Mouse (Mus musculus) embryonic fibroblast, embryonic 13.5 days (primary cell): ENCODE results near the gene Gm5868. TPM values are rescaled to one million over a fixed set of nuclear protein-coding genes. Genes with fewer than 3 reads are reported as not detected.
A peak's percentile ranks its signal among the peaks of the same experiment; 100 is the strongest.
"Not testable (repeated sequence)": the region's sequence is repeated elsewhere in the genome, so short reads cannot be mapped to it uniquely, and the experiment has no call there.

Experiments
- H3K27ac ChIP-seq: 2 replicates; pipeline ENCODE4 v1.5.1; 2012; ENCODE audit warnings: low read length, control low read depth, inconsistent platforms; ENCODE audit not compliant: insufficient read depth
- H3K4me1 ChIP-seq: 2 replicates; pipeline ENCODE4 v1.6.1; 2011; ENCODE audit warnings: low read length; ENCODE audit not compliant: control insufficient read depth, insufficient read depth
- H3K4me3 ChIP-seq: 2 replicates; pipeline ENCODE4 v1.5.1; 2011; ENCODE audit warnings: mild to moderate bottlenecking, control low read depth, low read length; ENCODE audit not compliant: insufficient read depth
- CTCF ChIP-seq: IDR thresholded peaks from 2 replicates; pipeline ENCODE4 v1.5.1; 2011; ENCODE audit warnings: mild to moderate bottlenecking, control low read depth, low read length, moderate library complexity, borderline replicate concordance; ENCODE audit not compliant: insufficient read depth
- POLR2A ChIP-seq: IDR thresholded peaks from 2 replicates; pipeline ENCODE4 v1.6.1; 2011; ENCODE audit warnings: low read depth, mild to moderate bottlenecking, control low read depth, low read length, moderate library complexity
- polyA plus RNA-seq: library from polyadenylated mRNA; stranded (reverse); fragments of >200 nt; gene quantifications from 2 replicates; pipeline ENCODE4 v1.2.4, GENCODE M21; 2011; ENCODE audit warnings: low read depth; ENCODE audit not compliant: missing spikeins, insufficient read length

Gene Gm5868
- polyA plus RNA-seq: not detected in 2 replicates

GRCm38 (mm10) chr5:72587192-72587681 is at the start of gene Gm5868:
Gene Gm5868 (minus strand): TSS chr5:72587551.
- no peak for TF ChIP-seq POLR2A
- Histone ChIP-seq H3K27ac (no peak within 1 kb of the TSS), H3K4me3 (0 out of 2 replicates have a peak within 1 kb of the TSS, but pooled peaks have one; percentile 14), H3K4me1 (no peaks in the 10 kb centered on the region)

- no peak for TF ChIP-seq POLR2A
- no peak for TF ChIP-seq CTCF
These were observed 49.2 kb upstream of the Gm5868 start for GRCm38 (mm10) chr5:72636576-72636975.

GRCm38 (mm10) chr5:72636122-72636521 is 48.8 kb upstream of the Gm5868 start:
- H3K4me3 ChIP-seq: no peak overlapping the region
- no peaks in the 10 kb centered on the region for H3K4me1 ChIP-seq
- H3K27ac ChIP-seq: no peak overlapping the region
- TF ChIP-seq POLR2A (no peak), CTCF (no peak)

More at GRCm38 (mm10) chr5:72636576-72636975, 49.2 kb upstream of the Gm5868 start:
- H3K4me3 ChIP-seq: no peak overlapping the region
- no peaks in the 10 kb centered on the region for H3K4me1 ChIP-seq
- H3K27ac ChIP-seq: no peak overlapping the region

GRCm38 (mm10) chr5:72634791-72635271 is 47.5 kb upstream of the Gm5868 start:
- no peak for TF ChIP-seq POLR2A
- peaks cover 3% of the 10 kb centered on the region; the same call in 1 of the 2 replicates for H3K4me1 ChIP-seq
- no peak overlapping the region for H3K27ac ChIP-seq
- H3K4me3 ChIP-seq: no peak overlapping the region

- TF ChIP-seq POLR2A (no peak), CTCF (no peak)
- no peak overlapping the region for H3K4me3 ChIP-seq
- peaks cover 3% of the 10 kb centered on the region; the same call in 1 of the 2 replicates for H3K4me1 ChIP-seq
- no peak overlapping the region for H3K27ac ChIP-seq
These were observed 42.7 kb upstream of the Gm5868 start for GRCm38 (mm10) chr5:72630026-72630425.

- H3K27ac ChIP-seq: no peak overlapping the region
- H3K4me3 ChIP-seq: no peak overlapping the region
- no peaks in the 10 kb centered on the region for H3K4me1 ChIP-seq
- TF ChIP-seq CTCF (no peak), POLR2A (no peak)
These were observed 33.7 kb upstream of the Gm5868 start for GRCm38 (mm10) chr5:72621022-72621421.

- TF ChIP-seq POLR2A (no peak), CTCF (no peak)
- no peaks in the 10 kb centered on the region for H3K4me1 ChIP-seq
- H3K27ac ChIP-seq: no peak overlapping the region
- no peak overlapping the region for H3K4me3 ChIP-seq
These were observed 30.1 kb upstream of the Gm5868 start for GRCm38 (mm10) chr5:72617413-72617812.

- Histone ChIP-seq H3K4me1 (no peaks in the 10 kb centered on the region), H3K4me3 (no peak overlapping the region), H3K27ac (no peak overlapping the region)
- TF ChIP-seq POLR2A (no peak), CTCF (no peak)
These were observed 15.8 kb upstream of the Gm5868 start for GRCm38 (mm10) chr5:72603138-72603537.

GRCm38 (mm10) chr5:72601006-72601405 is 13.7 kb upstream of the Gm5868 start:
- TF ChIP-seq POLR2A (no peak), CTCF (peak; percentile 53; the same call in 1 of the 2 replicates)
- no peak overlapping the region for H3K4me3 ChIP-seq
- H3K27ac ChIP-seq: no peak overlapping the region
- no peaks in the 10 kb centered on the region for H3K4me1 ChIP-seq

- not testable (repeated sequence) for H3K27ac ChIP-seq, H3K4me3 ChIP-seq, H3K4me1 ChIP-seq
These were observed 622 bp downstream of the Gm5868 start for GRCm38 (mm10) chr5:72586667-72587191.

GRCm38 (mm10) chr5:72586122-72586521 is 1.2 kb downstream of the Gm5868 start:
- H3K27ac ChIP-seq, H3K4me1 ChIP-seq, H3K4me3 ChIP-seq: not testable (repeated sequence)

GRCm38 (mm10) chr5:72580970-72581332 is 6.4 kb downstream of the Gm5868 start, which contains the start of gene Zar1:
Gene Zar1 (minus strand): TSS chr5:72581254.
- H3K27ac ChIP-seq, H3K4me1 ChIP-seq: not testable (repeated sequence)
- H3K4me3 ChIP-seq: peak within 1 kb of the TSS; percentile 9; the same call in 1 of the 2 replicates

GRCm38 (mm10) chr5:72580088-72580969 is 7.0 kb downstream of the Gm5868 start:
- not testable (repeated sequence) for H3K27ac ChIP-seq, H3K4me1 ChIP-seq
- H3K4me3 ChIP-seq: peak overlapping the region; percentile 9; the same call in 1 of the 2 replicates

GRCm38 (mm10) chr5:72579599-72579998 is 7.8 kb downstream of the Gm5868 start:
- H3K4me3 ChIP-seq, H3K4me1 ChIP-seq, H3K27ac ChIP-seq: not testable (repeated sequence)
